In the genomic region with DNA sequence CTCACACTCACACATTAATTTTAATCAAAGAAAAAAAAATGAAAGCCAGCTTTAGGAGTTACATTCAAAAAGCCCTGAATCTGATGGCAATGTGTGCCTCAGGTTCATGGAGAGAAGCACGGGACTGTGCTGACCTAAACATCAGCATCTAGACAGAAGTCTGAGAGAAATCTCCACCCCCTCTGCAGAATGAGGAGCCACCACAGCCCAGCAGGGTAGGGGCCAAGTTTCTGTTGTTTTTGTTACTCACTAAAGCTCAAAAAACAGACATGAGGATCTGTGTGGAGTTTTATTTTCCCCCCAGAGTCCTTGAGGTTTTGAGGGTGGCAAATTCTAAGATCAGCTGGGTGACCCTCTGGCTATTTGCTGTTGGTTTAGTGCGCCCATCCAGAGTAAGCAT, we compare ENCODE assay signal across 20 mouse cellular contexts. TPM values are rescaled to one million over a fixed set of nuclear protein-coding genes. Genes with fewer than 3 reads are reported as not detected.
"Had no signal": no experiment of that assay in that cellular context is flagged by ENCODE, and none has a peak within 500 bp of the region (broad histone marks: within the 10 kb centered on the region; RNA-seq: fewer than 3 reads in every experiment).

No protein-coding gene starts in this region.

- H3K4me3 ChIP-seq: limb, embryonic 12.5 days; liver, embryonic 12.5 days; liver, embryonic 15.5 days; midbrain, embryonic 12.5 days; midbrain, embryonic 15.5 days; neural tube, embryonic 12.5 days; neural tube, embryonic 15.5 days had no signal

- DNase-seq: kidney, adult 18-20 months; kidney, adult 9 months; kidney, postnatal 14 days; kidney, postnatal 4 days; liver; lung, adult 18-20 months; right cerebral cortex, adult 18-20 months; thymus, adult 18-20 months had no signal

- H3K27ac ChIP-seq: limb, embryonic 12.5 days; liver, embryonic 12.5 days; liver, embryonic 15.5 days; macrophage; midbrain, embryonic 12.5 days; midbrain, embryonic 15.5 days; neural tube, embryonic 12.5 days; neural tube, embryonic 15.5 days; stomach, postnatal 0 days had no signal

RNA-seq across cellular contexts. Expression of gene Prnd, which starts 37.9 kb away (rescaled TPM):
- total RNA-seq: layer of hippocampus, adult 18-20 months; left cerebral cortex, adult 18-20 months; megakaryocyte, adult 5-6 weeks had no signal
